Mouse (Mus musculus) lung, postnatal 25 days (tissue): ENCODE results near the gene Ulk4.

Experiments
- DNase-seq: peaks from one replicate; pipeline ENCODE4 v3.0.0; 2022; ENCODE audit warnings: low spot score

The Ulk4 gene

GRCm38 (mm10) chr9:121299976-121300570, 23.1 kb upstream of the Ulk4 start:
- DNase-seq, result no peak

GRCm38 (mm10) chr9:121299223-121299755, 22.3 kb upstream of the Ulk4 start:
- no peak for DNase-seq

- peak; percentile 54 for DNase-seq
These were observed 21.6 kb upstream of the Ulk4 start for GRCm38 (mm10) chr9:121298411-121299091.

GRCm38 (mm10) chr9:121298065-121298398, 21.0 kb upstream of the Ulk4 start:
- DNase-seq, result no peak

GRCm38 (mm10) chr9:121297171-121298064, 20.4 kb upstream of the Ulk4 start, which contains the start of gene Trak1:
Trak1 (plus strand) TSS chr9:121297502.
- peak; percentile 44 for DNase-seq

- DNase-seq, result no peak
These were observed 18.2 kb upstream of the Ulk4 start for GRCm38 (mm10) chr9:121295221-121295620.

GRCm38 (mm10) chr9:121293187-121293586, 16.2 kb upstream of the Ulk4 start:
- no peak for DNase-seq

- DNase-seq, result no peak
These were observed 14.3 kb upstream of the Ulk4 start for GRCm38 (mm10) chr9:121291275-121291674.

- no peak for DNase-seq
These were observed 9.4 kb upstream of the Ulk4 start for GRCm38 (mm10) chr9:121286325-121286901.

- DNase-seq, result peak; percentile 69
These were observed 8.6 kb upstream of the Ulk4 start for GRCm38 (mm10) chr9:121285341-121286324.

GRCm38 (mm10) chr9:121284422-121284821, 7.4 kb upstream of the Ulk4 start:
- DNase-seq, result no peak

- peak; percentile 45 for DNase-seq
These were observed 6.7 kb upstream of the Ulk4 start for GRCm38 (mm10) chr9:121283620-121284185.

GRCm38 (mm10) chr9:121281891-121282290, 4.9 kb upstream of the Ulk4 start:
- DNase-seq, result no peak

GRCm38 (mm10) chr9:121279216-121279615, 2.2 kb upstream of the Ulk4 start:
- DNase-seq, result no peak

GRCm38 (mm10) chr9:121276745-121277117, 266 bp downstream of the Ulk4 start:
- no peak for DNase-seq

- peak; percentile 27 for DNase-seq
These were observed 5.4 kb downstream of the Ulk4 start for GRCm38 (mm10) chr9:121271561-121271960.

GRCm38 (mm10) chr9:121271149-121271548, 5.8 kb downstream of the Ulk4 start:
- DNase-seq, result no peak

- no peak for DNase-seq
These were observed 11.7 kb downstream of the Ulk4 start for GRCm38 (mm10) chr9:121265307-121265706.

GRCm38 (mm10) chr9:121257106-121257505, 19.9 kb downstream of the Ulk4 start:
- no peak for DNase-seq

GRCm38 (mm10) chr9:121254761-121255160, 22.2 kb downstream of the Ulk4 start:
- DNase-seq, result no peak

- no peak for DNase-seq
These were observed 23.0 kb downstream of the Ulk4 start for GRCm38 (mm10) chr9:121253983-121254382.
